Mouse (Mus musculus) neural tube, embryonic 13.5 days (tissue): ENCODE measurements around the gene Dcaf4. TPM values are rescaled to one million over a fixed set of nuclear protein-coding genes. Genes with fewer than 3 reads are reported as not detected.

Source experiments
- ATAC-seq: fragments of 200-750 bp; cut with Nextera tagmentation; 2 replicates; pipeline ENCODE4 v1.8.0; 2017; ENCODE audit warnings: low read depth, mild to moderate bottlenecking, moderate TSS enrichment, moderate library complexity
- H3K27ac ChIP-seq: fragments of 300-500 bp; sonication (generic); replicated peaks from 2 replicates; pipeline ENCODE4 v1.5.1; 2015; ENCODE audit warnings: moderate library complexity, mild to moderate bottlenecking, inconsistent platforms
- H3K27me3 ChIP-seq: fragments of 300-500 bp; sonication (generic); 2 replicates; pipeline ENCODE4 v1.6.1; 2015; ENCODE audit warnings: mild to moderate bottlenecking, inconsistent platforms
- H3K36me3 ChIP-seq: fragments of 300-500 bp; sonication (generic); 2 replicates; pipeline ENCODE4 v1.6.1; 2015; ENCODE audit warnings: mild to moderate bottlenecking, inconsistent platforms
- H3K4me1 ChIP-seq: fragments of 300-500 bp; sonication (generic); replicated peaks from 2 replicates; pipeline ENCODE4 v1.6.1; 2015; ENCODE audit warnings: inconsistent platforms
- H3K4me2 ChIP-seq: fragments of 300-500 bp; sonication (generic); 2 replicates; pipeline ENCODE4 v1.6.1; 2015; ENCODE audit warnings: inconsistent platforms, mild to moderate bottlenecking, moderate library complexity
- H3K4me3 ChIP-seq: fragments of 300-500 bp; sonication (generic); 2 replicates; pipeline ENCODE4 v1.5.1; 2015; ENCODE audit warnings: mild to moderate bottlenecking, inconsistent platforms
- H3K9ac ChIP-seq: fragments of 300-500 bp; sonication (generic); 2 replicates; pipeline ENCODE4 v1.6.1; 2015; ENCODE audit warnings: moderate library complexity, mild to moderate bottlenecking, inconsistent platforms
- H3K9me3 ChIP-seq: fragments of 300-500 bp; sonication (generic); 2 replicates; pipeline ENCODE4 v1.6.1; 2016; ENCODE audit warnings: inconsistent platforms
- WGBS: fragments of 180-500 bp; shearing (Covaris S2); methylation state at CpG from one replicate; pipeline ENCODE4 v1.1.7; 2015; 5-methylcytosine and 5-hydroxymethylcytosine counted together
- polyA plus RNA-seq: library from polyadenylated mRNA; unstranded; fragments of >200 nt; fragmentation: Nextera tagmentation; extraction: Ambion mirVana; gene quantifications from 2 replicates; pipeline ENCODE4 v1.2.1, GENCODE M21; 2015

Gene Dcaf4
- polyA plus RNA-seq, 1 experiment from 2014 or later, result 35.6 TPM

GRCm38 (mm10) chr12:83525822-83526544, 5.7 kb downstream of the Dcaf4 start:
- Histone ChIP-seq H3K4me3 (no peak overlapping the region), H3K9me3 (no peaks in the 10 kb centered on the region), H3K4me1 (peaks cover 25% of the 10 kb centered on the region), H3K27me3 (no peaks in the 10 kb centered on the region), H3K9ac (no peak overlapping the region), H3K27ac (no peak overlapping the region), H3K36me3 (peaks cover 12% of the 10 kb centered on the region), H3K4me2 (no peak overlapping the region)
- no peak for ATAC-seq
- WGBS, result 87% methylated on average over 18 of the region's 18 CpGs

GRCm38 (mm10) chr12:83527816-83528215, 7.5 kb downstream of the Dcaf4 start:
- Histone ChIP-seq H3K27me3 (no peaks in the 10 kb centered on the region), H3K9ac (no peak overlapping the region), H3K9me3 (no peaks in the 10 kb centered on the region), H3K4me2 (no peak overlapping the region), H3K36me3 (peaks cover 30% of the 10 kb centered on the region), H3K4me1 (0 out of 2 replicates have a peak, but pooled peaks cover 10% of the 10 kb centered on the region), H3K27ac (no peak overlapping the region), H3K4me3 (no peak overlapping the region)
- 29% methylated on average over 6 of the region's 6 CpGs for WGBS
- ATAC-seq, result no peak

GRCm38 (mm10) chr12:83528665-83529064, 8.4 kb downstream of the Dcaf4 start:
- Histone ChIP-seq H3K4me1 (0 out of 2 replicates have a peak, but pooled peaks cover 3% of the 10 kb centered on the region), H3K4me3 (no peak overlapping the region), H3K9ac (no peak overlapping the region), H3K27me3 (no peaks in the 10 kb centered on the region), H3K4me2 (no peak overlapping the region), H3K27ac (no peak overlapping the region), H3K9me3 (no peaks in the 10 kb centered on the region), H3K36me3 (peaks cover 39% of the 10 kb centered on the region)
- no peak for ATAC-seq
- WGBS, result 90% methylated on average over 5 of the region's 5 CpGs

DNA sequence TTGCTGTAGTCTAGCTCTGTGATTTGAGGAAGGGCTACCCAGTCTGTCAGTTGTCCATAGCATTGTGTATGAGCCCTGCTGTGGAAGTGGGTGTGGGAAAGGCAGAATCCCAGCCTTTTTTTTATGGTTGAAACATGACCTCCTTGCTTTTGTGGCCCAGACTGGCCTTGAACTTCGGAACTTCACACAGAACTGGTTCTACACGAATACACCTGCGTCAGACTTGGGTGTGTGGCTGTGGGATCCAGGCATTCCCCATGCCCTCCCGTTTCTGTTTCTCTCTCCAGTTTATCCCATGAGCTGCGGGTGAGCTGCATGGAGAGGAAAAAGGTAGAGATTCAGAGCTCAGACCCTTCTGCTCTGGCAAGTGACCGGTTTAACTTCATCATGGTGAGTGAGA, 11.7 kb downstream of the Dcaf4 start:
- no peaks in the 10 kb centered on the region for H3K9me3 ChIP-seq
- H3K4me1 ChIP-seq, result peaks cover 11% of the 10 kb centered on the region
- no peaks in the 10 kb centered on the region for H3K27me3 ChIP-seq
- ATAC-seq, result no peak
- WGBS, result 90% methylated on average over 6 of the region's 6 CpGs
- peaks cover 64% of the 10 kb centered on the region for H3K36me3 ChIP-seq
- H3K9ac ChIP-seq, result no peak overlapping the region
- no peak overlapping the region for H3K4me3 ChIP-seq
- no peak overlapping the region for H3K4me2 ChIP-seq
- no peak overlapping the region for H3K27ac ChIP-seq

DNA sequence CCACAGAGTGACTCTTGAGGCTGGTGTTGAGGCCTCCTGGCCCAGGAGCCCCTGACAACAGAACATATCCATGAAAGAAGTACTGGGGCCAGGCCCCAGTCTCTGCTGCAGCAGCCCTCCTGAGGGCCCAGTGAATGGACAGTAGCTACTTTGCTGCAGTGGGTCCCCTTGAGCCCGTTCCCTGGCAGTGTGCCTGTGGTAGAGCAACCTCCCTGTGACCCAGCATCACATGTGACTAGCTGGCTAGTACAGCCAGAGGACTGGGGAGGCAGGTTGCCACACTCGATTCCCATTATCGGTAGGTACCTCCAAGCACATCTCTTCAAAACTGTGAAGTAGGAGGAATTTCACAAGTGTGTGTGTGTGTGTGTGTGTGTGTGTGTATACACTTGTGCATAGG, 12.7 kb downstream of the Dcaf4 start:
- no peak overlapping the region for H3K4me2 ChIP-seq
- ATAC-seq, result no peak
- peaks cover 11% of the 10 kb centered on the region for H3K4me1 ChIP-seq
- no peak overlapping the region for H3K27ac ChIP-seq
- no peak overlapping the region for H3K9ac ChIP-seq
- no peaks in the 10 kb centered on the region for H3K27me3 ChIP-seq
- H3K36me3 ChIP-seq, result peaks cover 74% of the 10 kb centered on the region
- 96% methylated on average over 3 of the region's 3 CpGs for WGBS
- H3K9me3 ChIP-seq, result no peaks in the 10 kb centered on the region
- no peak overlapping the region for H3K4me3 ChIP-seq

- no peak overlapping the region for H3K4me3 ChIP-seq
- no peaks in the 10 kb centered on the region for H3K9me3 ChIP-seq
- H3K9ac ChIP-seq, result no peak overlapping the region
- no peak overlapping the region for H3K27ac ChIP-seq
- ATAC-seq, result no peak
- H3K4me2 ChIP-seq, result no peak overlapping the region
- peaks cover 83% of the 10 kb centered on the region for H3K36me3 ChIP-seq
- 90% methylated on average over 3 of the region's 3 CpGs for WGBS
- H3K27me3 ChIP-seq, result no peaks in the 10 kb centered on the region
- peaks cover 11% of the 10 kb centered on the region for H3K4me1 ChIP-seq
These were observed 13.9 kb downstream of the Dcaf4 start for GRCm38 (mm10) chr12:83534190-83534589.

- no peaks in the 10 kb centered on the region for H3K9me3 ChIP-seq
These were observed 15.2 kb downstream of the Dcaf4 start for GRCm38 (mm10) chr12:83535428-83535827.

DNA sequence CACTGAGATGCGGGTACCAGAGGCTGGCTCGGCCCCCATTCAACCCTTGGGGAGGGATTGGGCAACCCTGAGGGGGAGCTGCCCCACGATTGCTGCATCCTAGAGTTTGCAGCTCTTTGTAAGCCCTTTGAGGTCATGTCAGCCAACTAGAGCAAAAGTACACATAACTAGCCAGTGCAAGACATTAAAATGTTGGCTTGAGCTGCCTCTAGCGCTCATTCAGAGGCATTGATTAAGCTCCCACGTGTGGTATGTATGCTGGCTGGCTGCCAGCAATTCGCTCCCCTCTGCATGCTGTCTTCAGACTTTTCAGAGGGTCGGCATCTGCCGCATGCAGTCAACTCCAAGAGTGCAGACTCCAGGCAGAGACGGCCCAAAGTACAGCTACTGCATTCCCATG, 15.8 kb downstream of the Dcaf4 start:
- ATAC-seq, result peak; percentile 68; the same call in 1 of the 2 replicates
- H3K9ac ChIP-seq, result no peak overlapping the region
- 39% methylated on average over 9 of the region's 9 CpGs for WGBS
- no peak overlapping the region for H3K4me3 ChIP-seq
- H3K27me3 ChIP-seq, result no peaks in the 10 kb centered on the region
- 0 out of 2 replicates have a peak overlapping the region, but pooled peaks have one; percentile 28 for H3K27ac ChIP-seq
- H3K36me3 ChIP-seq, result peaks cover 91% of the 10 kb centered on the region
- H3K4me2 ChIP-seq, result no peak overlapping the region
- no peaks in the 10 kb centered on the region for H3K9me3 ChIP-seq
- H3K4me1 ChIP-seq, result peaks cover 11% of the 10 kb centered on the region

More at GRCm38 (mm10) chr12:83535428-83535827, 15.2 kb downstream of the Dcaf4 start:
- Histone ChIP-seq H3K27me3 (no peaks in the 10 kb centered on the region), H3K4me3 (no peak overlapping the region), H3K4me2 (no peak overlapping the region), H3K36me3 (peaks cover 90% of the 10 kb centered on the region), H3K4me1 (peaks cover 11% of the 10 kb centered on the region), H3K27ac (no peak overlapping the region), H3K9ac (no peak overlapping the region)
- no peak for ATAC-seq
- 83% methylated on average over 11 of the region's 11 CpGs for WGBS

DNA sequence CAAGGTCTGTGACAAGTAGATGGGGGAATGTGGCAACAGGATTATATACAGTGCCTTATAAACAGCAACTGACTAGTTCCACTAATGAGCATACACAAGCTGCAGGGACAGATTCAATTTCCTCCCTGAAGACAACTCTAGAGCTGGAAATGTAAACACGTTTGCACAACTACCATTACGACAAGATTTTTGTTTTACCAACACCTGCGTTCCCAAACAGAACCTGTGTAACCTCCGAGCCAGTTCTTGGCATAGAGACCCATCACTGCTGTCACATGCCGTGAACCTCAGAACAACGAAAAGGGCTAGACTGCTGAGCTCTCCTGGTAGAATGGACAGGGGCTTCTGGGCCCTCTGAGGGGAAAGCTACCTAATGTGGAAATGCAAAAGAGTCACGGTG, 23.7 kb downstream of the Dcaf4 start:
- H3K27me3 ChIP-seq, result no peaks in the 10 kb centered on the region
- H3K9ac ChIP-seq, result no peak overlapping the region
- H3K36me3 ChIP-seq, result peaks cover 75% of the 10 kb centered on the region
- no peak overlapping the region for H3K4me2 ChIP-seq
- no peak overlapping the region for H3K4me3 ChIP-seq
- 88% methylated on average over 7 of the region's 7 CpGs for WGBS
- ATAC-seq, result no peak
- no peaks in the 10 kb centered on the region for H3K4me1 ChIP-seq
- no peak overlapping the region for H3K27ac ChIP-seq
- H3K9me3 ChIP-seq, result no peaks in the 10 kb centered on the region

GRCm38 (mm10) chr12:83544791-83545190, 24.5 kb downstream of the Dcaf4 start:
- Histone ChIP-seq H3K9me3 (no peaks in the 10 kb centered on the region), H3K4me3 (no peak overlapping the region), H3K27ac (no peak overlapping the region), H3K27me3 (no peaks in the 10 kb centered on the region), H3K4me1 (no peaks in the 10 kb centered on the region), H3K4me2 (no peak overlapping the region), H3K36me3 (peaks cover 75% of the 10 kb centered on the region), H3K9ac (no peak overlapping the region)
- ATAC-seq, result no peak

GRCm38 (mm10) chr12:83551305-83551704, 31.0 kb downstream of the Dcaf4 start:
- Histone ChIP-seq H3K27me3 (no peaks in the 10 kb centered on the region), H3K9me3 (no peaks in the 10 kb centered on the region), H3K27ac (no peak overlapping the region), H3K4me2 (no peak overlapping the region), H3K9ac (no peak overlapping the region), H3K4me1 (no peaks in the 10 kb centered on the region), H3K4me3 (no peak overlapping the region), H3K36me3 (peaks cover 94% of the 10 kb centered on the region)
- 92% methylated on average over 16 of the region's 16 CpGs for WGBS
- ATAC-seq, result no peak

- Histone ChIP-seq H3K4me3 (no peak overlapping the region), H3K27me3 (no peaks in the 10 kb centered on the region), H3K9ac (no peak overlapping the region), H3K9me3 (no peaks in the 10 kb centered on the region), H3K4me2 (no peak overlapping the region), H3K27ac (no peak overlapping the region), H3K36me3 (peaks cover 96% of the 10 kb centered on the region), H3K4me1 (no peaks in the 10 kb centered on the region)
- no peak for ATAC-seq
- WGBS, result 84% methylated on average over 4 of the region's 4 CpGs
These were observed 33.5 kb downstream of the Dcaf4 start for GRCm38 (mm10) chr12:83553816-83554215.

GRCm38 (mm10) chr12:83555605-83556004, 35.3 kb downstream of the Dcaf4 start:
- Histone ChIP-seq H3K27ac (no peak overlapping the region), H3K36me3 (peaks cover 95% of the 10 kb centered on the region), H3K4me1 (no peaks in the 10 kb centered on the region), H3K4me3 (no peak overlapping the region), H3K9ac (no peak overlapping the region), H3K27me3 (no peaks in the 10 kb centered on the region), H3K9me3 (no peaks in the 10 kb centered on the region), H3K4me2 (no peak overlapping the region)
- 75% methylated on average over 9 of the region's 9 CpGs for WGBS
- no peak for ATAC-seq
